Mouse (Mus musculus) c-Kit-negative CD71-positive TER-119-positive erythroid progenitor cells, embryonic 14.5 days (primary cell): ENCODE data around the gene Gm10306.

Experiments
- DNase-seq: peaks from one replicate; pipeline ENCODE4 v3.0.0-alpha.2; 2013; ENCODE audit warnings: low read depth, low spot score

Gene Gm10306

GRCm38 (mm10) chr4:94605591-94605990 is 49.2 kb downstream of the Gm10306 start:
- DNase-seq, result no peak
